Mouse (Mus musculus) hindbrain, embryonic 16.5 days (tissue): ENCODE results near the gene Naif1. TPM values are rescaled to one million over a fixed set of nuclear protein-coding genes. Genes with fewer than 3 reads are reported as not detected.

Source experiments
- ATAC-seq: fragments of 200-750 bp; cut with Nextera tagmentation; 2 replicates; pipeline ENCODE4 v1.8.0; 2017; ENCODE audit warnings: moderate TSS enrichment, moderate library complexity
- H3K27ac ChIP-seq: fragments of 300-500 bp; sonication (generic); 2 replicates; pipeline ENCODE4 v1.5.1; 2014; ENCODE audit warnings: low read depth, mild to moderate bottlenecking, control low read depth, low read length, moderate library complexity
- H3K27me3 ChIP-seq: fragments of 300-500 bp; sonication (generic); replicated peaks from 2 replicates; pipeline ENCODE4 v1.6.1; 2014; ENCODE audit warnings: low read length; ENCODE audit not compliant: control insufficient read depth, insufficient read depth
- H3K36me3 ChIP-seq: fragments of 300-500 bp; sonication (generic); 2 replicates; pipeline ENCODE4 v1.6.1; 2014; ENCODE audit warnings: mild to moderate bottlenecking, low read length, moderate library complexity, mixed read lengths; ENCODE audit not compliant: control insufficient read depth, insufficient read depth
- H3K4me1 ChIP-seq: fragments of 300-500 bp; sonication (generic); 2 replicates; pipeline ENCODE4 v1.6.1; 2014; ENCODE audit warnings: low read depth, low read length; ENCODE audit not compliant: control insufficient read depth, insufficient read depth
- H3K4me2 ChIP-seq: fragments of 300-500 bp; sonication (generic); 2 replicates; pipeline ENCODE4 v1.6.1; 2014; ENCODE audit warnings: mild to moderate bottlenecking, low read length, control low read depth, moderate library complexity
- H3K4me3 ChIP-seq: fragments of 300-500 bp; sonication (generic); 2 replicates; pipeline ENCODE4 v1.5.1; 2014; ENCODE audit warnings: mild to moderate bottlenecking, low read length, control low read depth, moderate library complexity
- H3K9ac ChIP-seq: fragments of 300-500 bp; sonication (generic); 2 replicates; pipeline ENCODE4 v1.6.1; 2014; ENCODE audit warnings: low read depth, mild to moderate bottlenecking, control low read depth, low read length, moderate library complexity
- H3K9me3 ChIP-seq: fragments of 300-500 bp; sonication (generic); 2 replicates; pipeline ENCODE4 v1.6.1; 2014; ENCODE audit warnings: mild to moderate bottlenecking, low read length, moderate library complexity; ENCODE audit not compliant: control insufficient read depth
- WGBS: fragments of 180-500 bp; shearing (Covaris S2); extraction: QIAGEN DNeasy Blood & Tissue Kit; methylation state at CpG from one replicate; pipeline ENCODE4 v1.1.7; 2014; 5-methylcytosine and 5-hydroxymethylcytosine counted together
- polyA plus RNA-seq: library from polyadenylated mRNA; unstranded; fragments of >200 nt; fragmentation: Nextera tagmentation; extraction: Ambion mirVana; gene quantifications from 2 replicates; pipeline ENCODE4 v1.2.1, GENCODE M21; 2015

The Naif1 gene
- polyA plus RNA-seq, 1 experiment from 2014 or later = 5.1 TPM

GRCm38 (mm10) chr2:32501754-32502324 lies 51.6 kb downstream of the Naif1 start:
- H3K4me3 ChIP-seq = no peak overlapping the region
- 73% methylated on average over 5 of the region's 5 CpGs for WGBS
- peaks cover 4% of the 10 kb centered on the region; the same call in 1 of the 2 replicates for H3K9me3 ChIP-seq
- no peak overlapping the region for H3K4me2 ChIP-seq
- no peak overlapping the region for H3K9ac ChIP-seq
- H3K27ac ChIP-seq = no peak overlapping the region
- H3K36me3 ChIP-seq = no peaks in the 10 kb centered on the region
- H3K27me3 ChIP-seq = no peaks in the 10 kb centered on the region
- H3K4me1 ChIP-seq = no peaks in the 10 kb centered on the region
- no peak for ATAC-seq

- peaks cover 4% of the 10 kb centered on the region; the same call in 1 of the 2 replicates for H3K9me3 ChIP-seq
- H3K27ac ChIP-seq = no peak overlapping the region
- WGBS = 90% methylated on average over 12 of the region's 12 CpGs
- no peak for ATAC-seq
- no peaks in the 10 kb centered on the region for H3K27me3 ChIP-seq
- H3K9ac ChIP-seq = no peak overlapping the region
- H3K4me2 ChIP-seq = no peak overlapping the region
- no peaks in the 10 kb centered on the region for H3K36me3 ChIP-seq
- H3K4me1 ChIP-seq = no peaks in the 10 kb centered on the region
- H3K4me3 ChIP-seq = no peak overlapping the region
Measured at GRCm38 (mm10) chr2:32502843-32503242, 52.6 kb downstream of the Naif1 start.

GRCm38 (mm10) chr2:32503588-32503987 lies 53.3 kb downstream of the Naif1 start:
- Histone ChIP-seq H3K27me3 (no peaks in the 10 kb centered on the region), H3K4me1 (no peaks in the 10 kb centered on the region), H3K4me3 (no peak overlapping the region), H3K36me3 (no peaks in the 10 kb centered on the region), H3K4me2 (no peak overlapping the region), H3K27ac (no peak overlapping the region), H3K9me3 (peaks cover 3% of the 10 kb centered on the region; the same call in 1 of the 2 replicates), H3K9ac (no peak overlapping the region)
- 54% methylated on average over 3 of the region's 3 CpGs for WGBS
- no peak for ATAC-seq

GRCm38 (mm10) chr2:32505536-32505935 lies 55.3 kb downstream of the Naif1 start:
- Histone ChIP-seq H3K4me3 (no peak overlapping the region), H3K4me1 (no peaks in the 10 kb centered on the region), H3K9me3 (no peaks in the 10 kb centered on the region), H3K27ac (no peak overlapping the region), H3K9ac (no peak overlapping the region), H3K4me2 (no peak overlapping the region), H3K27me3 (no peaks in the 10 kb centered on the region), H3K36me3 (no peaks in the 10 kb centered on the region)
- WGBS = 100% methylated on average over 2 of the region's 2 CpGs
- no peak for ATAC-seq

Other genes starting within 250 kb of the Naif1 start
- 32.6 and 34.1 TPM in 2 replicates for gene Pomt1, start 213.9 kb upstream of the Naif1 start, polyA plus RNA-seq
- gene Uck1, start 190.3 kb upstream of the Naif1 start, polyA plus RNA-seq = 99.1 and 101 TPM in 2 replicates
- 25.5 and 30.1 TPM in 2 replicates for gene Golga2, start 163.1 kb upstream of the Naif1 start, polyA plus RNA-seq
- 378 and 447 TPM in 2 replicates for gene Swi5, start 162.4 kb upstream of the Naif1 start, polyA plus RNA-seq
- 41.1 and 57.5 TPM in 2 replicates for gene Ciz1, start 98.1 kb upstream of the Naif1 start, polyA plus RNA-seq
- gene Dnm1, start 97.1 kb upstream of the Naif1 start, polyA plus RNA-seq = 71.2 and 79.0 TPM in 2 replicates
- 161 and 196 TPM in 2 replicates for gene 1110008P14Rik, start 68.5 kb upstream of the Naif1 start, polyA plus RNA-seq
- gene Lcn2, start 62.2 kb upstream of the Naif1 start, polyA plus RNA-seq = 0.76 and 0.93 TPM in 2 replicates
- gene Ptges2, start 54.6 kb upstream of the Naif1 start, polyA plus RNA-seq = 56.4 and 59.8 TPM in 2 replicates
- gene Slc25a25, start 988 bp downstream of the Naif1 start, polyA plus RNA-seq = 55.0 and 60.6 TPM in 2 replicates
- 7.3 and 7.9 TPM in 2 replicates for gene Fam102a, start 84.9 kb downstream of the Naif1 start, polyA plus RNA-seq
- 142 and 150 TPM in 2 replicates for gene Dpm2, start 120.4 kb downstream of the Naif1 start, polyA plus RNA-seq
- gene Pip5kl1, start 124.3 kb downstream of the Naif1 start, polyA plus RNA-seq = 16.9 and 20.4 TPM in 2 replicates
- gene 9430097D07Rik, start 125.2 kb downstream of the Naif1 start, polyA plus RNA-seq = 0.72 and 1.6 TPM in 2 replicates
- gene St6galnac4, start 136.6 kb downstream of the Naif1 start, polyA plus RNA-seq = 49.6 and 54.3 TPM in 2 replicates
- gene St6galnac6, start 149.3 kb downstream of the Naif1 start, polyA plus RNA-seq = 29.5 and 35.4 TPM in 2 replicates
- gene Ak1, start 171.3 kb downstream of the Naif1 start, polyA plus RNA-seq = 111 and 117 TPM in 2 replicates
- 34.2 and 39.5 TPM in 2 replicates for gene Eng, start 196.1 kb downstream of the Naif1 start, polyA plus RNA-seq